Mouse (Mus musculus) ES-CJ7 (cell line): ENCODE results near the gene Sav1.
A peak's percentile ranks its signal among the peaks of the same experiment; 100 is the strongest.

ENCODE experiments used
- DNase-seq: peaks from one replicate; pipeline ENCODE4 v3.0.0; 2011; ENCODE audit warnings: low read depth, low spot score

The Sav1 gene

DNA sequence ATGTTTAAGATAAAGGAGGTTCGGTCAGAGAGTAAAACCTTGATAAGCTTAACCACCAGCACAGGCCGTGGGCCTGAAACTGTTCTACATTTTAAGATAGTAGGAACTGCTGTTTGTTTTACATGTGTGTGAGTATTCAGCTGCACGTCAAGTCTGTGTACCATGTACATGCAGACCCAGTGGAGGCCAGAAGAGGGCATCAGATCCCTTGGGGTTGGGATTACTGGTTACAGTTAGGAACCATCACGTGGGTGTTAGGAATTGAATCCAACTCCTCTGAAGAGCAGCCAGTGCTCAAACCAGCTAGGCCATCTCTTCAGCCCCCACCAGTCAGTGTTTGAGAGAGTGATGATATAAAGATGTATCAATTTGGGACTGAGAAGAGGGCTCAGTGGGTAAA is 24.3 kb downstream of the Sav1 start:
- peak; percentile 54 for DNase-seq

DNA sequence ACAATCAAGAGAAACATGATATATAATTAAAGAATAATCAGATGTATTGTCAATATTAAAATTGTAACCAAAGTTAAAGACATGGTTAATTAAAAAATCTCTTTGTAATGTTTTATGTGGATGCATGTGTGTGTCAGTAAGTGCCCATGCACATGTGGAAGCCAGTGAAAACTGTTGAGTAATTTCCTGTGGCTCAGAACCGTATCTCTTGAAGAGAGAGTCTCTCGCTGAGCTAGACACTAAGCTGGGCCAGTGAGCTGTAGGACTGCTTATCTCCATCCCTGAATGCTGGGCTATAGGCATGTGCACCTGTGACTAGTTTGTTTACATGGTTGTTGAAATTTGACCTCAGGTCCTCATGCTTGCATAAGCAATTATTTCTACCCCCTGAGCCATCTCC is 29.4 kb downstream of the Sav1 start:
- DNase-seq: no peak

DNA sequence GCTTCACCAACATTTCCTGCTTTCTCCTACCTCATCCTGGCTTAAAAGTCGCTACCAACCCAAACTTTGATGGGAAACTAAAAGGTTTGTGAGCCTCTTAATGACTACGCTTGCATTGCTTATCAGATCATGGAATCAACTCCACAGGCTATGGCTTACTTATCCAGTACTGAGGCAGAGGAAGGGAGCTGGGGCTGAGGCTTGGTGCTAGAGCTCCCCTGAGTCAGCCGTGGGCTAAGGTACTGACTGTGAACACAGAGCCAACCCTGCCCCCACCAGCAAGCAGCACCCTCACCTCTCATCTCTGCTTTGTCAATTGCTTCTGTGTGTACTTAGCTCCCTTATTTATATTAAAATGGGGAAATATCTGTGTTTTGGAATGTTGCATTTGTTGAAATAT is 39.3 kb downstream of the Sav1 start:
- DNase-seq: no peak

DNA sequence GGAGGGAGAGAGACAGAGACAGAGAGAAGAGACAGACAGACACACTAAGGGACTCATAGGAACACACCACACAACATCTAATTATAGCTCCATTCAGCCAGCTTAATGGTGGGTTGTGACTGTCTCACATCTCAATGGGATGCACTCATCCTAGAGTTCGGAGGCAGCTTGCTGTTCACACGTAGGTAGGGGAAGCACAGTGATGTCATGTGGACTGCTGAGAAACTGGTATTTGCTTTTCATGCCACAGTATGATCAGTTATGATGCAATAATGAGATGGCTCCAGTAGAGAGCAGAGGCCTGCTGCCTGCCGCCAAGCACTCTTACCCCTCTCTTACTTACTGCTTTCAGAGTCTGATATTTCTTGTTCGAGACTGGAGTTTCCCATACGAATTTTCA is 40.9 kb downstream of the Sav1 start:
- DNase-seq: no peak

DNA sequence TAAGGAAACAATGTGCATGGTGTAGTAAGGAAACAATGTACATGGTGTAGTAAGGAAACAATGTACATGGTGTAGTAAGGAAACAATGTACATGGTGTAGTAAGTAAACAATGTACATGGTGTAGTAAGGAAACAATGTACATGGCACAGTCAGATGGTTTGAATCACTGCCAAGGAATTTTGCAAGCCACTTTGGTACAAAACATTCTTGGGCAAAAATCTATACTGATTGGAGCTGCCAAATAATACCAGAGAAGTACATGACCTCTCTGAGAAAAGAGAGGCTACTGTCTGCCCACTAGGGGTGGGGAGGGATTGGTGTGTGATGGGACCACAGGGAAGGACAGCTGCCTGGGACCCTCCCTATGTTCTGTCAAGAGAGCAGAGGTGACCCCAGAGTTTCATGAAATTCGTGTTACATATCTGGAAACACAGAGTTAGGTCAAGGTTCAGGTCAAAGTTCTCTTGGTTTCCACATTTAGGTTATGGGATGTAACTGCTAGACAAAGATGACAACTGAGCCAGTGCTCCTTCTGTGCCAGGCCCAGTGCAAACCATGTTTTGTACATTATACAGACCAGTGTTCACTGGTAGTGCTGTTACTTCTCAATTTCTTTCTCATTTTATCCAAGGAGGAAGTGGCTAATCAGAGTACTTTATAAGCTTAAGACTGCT is 45.0 kb downstream of the Sav1 start:
- DNase-seq: no peak

DNA sequence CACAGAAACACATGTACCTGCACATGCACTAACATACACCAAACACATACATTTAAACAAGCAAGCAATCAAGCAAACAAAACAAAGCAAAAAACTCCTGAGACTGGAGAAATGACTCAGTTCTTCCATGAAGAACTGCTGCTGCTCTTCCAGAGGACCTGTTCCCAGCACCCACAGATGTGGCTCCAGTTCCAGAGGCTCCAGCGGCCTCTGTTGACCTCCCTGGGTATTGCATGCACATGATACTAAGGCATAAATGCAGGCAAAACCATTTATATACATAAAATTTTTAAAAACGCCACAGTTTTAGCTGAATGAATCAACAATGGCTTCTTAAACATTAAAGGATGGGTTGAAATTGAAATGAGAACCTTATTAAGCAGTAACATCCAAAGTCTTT is 47.5 kb downstream of the Sav1 start:
- DNase-seq: peak; percentile 36

DNA sequence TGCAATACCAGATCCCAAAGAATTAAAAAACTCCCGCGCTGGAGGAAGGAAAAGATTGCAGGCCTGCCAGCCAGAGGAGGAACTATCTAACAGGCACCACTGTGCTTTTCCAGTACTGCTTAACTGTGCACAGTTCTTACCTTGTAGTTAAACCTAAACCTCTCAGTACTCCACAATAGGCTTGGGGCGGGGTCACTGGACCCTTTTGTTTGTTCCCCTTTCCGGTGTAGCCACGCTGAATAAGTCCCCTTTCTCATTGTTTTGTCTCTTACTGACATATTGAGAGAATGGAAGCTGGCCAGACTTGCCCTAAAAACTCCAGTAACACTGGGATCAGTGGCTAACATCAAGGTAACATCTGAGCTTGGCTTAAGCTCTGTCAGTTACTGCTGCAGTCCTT is 49.1 kb downstream of the Sav1 start:
- peak; percentile 78 for DNase-seq

DNA sequence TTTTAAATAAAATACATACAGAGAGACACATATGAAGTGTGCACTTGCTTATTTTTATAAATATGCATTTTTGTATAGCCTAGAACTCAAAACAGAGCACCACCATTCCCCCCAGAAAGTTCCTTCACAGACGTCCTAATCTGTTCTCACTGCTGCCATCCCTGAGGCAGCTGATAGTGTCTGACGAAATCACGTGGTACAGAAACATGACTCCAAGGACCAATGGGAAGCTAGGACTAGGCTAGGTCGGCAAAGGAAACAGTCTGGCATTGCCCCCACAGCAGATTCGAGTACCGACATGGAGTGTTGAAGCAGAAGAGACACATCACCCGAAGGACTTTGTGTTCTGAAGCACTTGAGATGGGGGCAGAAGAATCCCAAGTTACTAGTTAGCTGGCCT is 60.1 kb downstream of the Sav1 start:
- peak; percentile 62 for DNase-seq

DNA sequence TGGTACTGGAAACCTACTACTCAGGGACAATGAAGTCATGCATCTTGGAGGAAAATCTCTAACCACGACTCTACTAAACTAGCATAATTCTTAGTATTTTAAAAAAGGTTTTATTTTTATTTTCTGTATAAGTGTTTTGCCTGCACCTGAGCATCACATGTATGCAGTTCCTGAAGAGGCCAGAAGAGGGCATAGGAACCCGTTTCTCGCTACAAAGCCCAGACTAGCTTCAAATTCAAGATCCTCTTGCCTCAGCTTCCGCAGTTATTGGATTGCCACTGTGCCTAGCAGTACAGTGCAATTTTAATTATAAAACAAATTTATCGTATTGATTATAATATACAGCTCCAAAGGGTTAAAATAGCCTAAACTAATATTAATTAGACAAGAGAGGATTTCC is 62.8 kb downstream of the Sav1 start:
- peak; percentile 48 for DNase-seq

DNA sequence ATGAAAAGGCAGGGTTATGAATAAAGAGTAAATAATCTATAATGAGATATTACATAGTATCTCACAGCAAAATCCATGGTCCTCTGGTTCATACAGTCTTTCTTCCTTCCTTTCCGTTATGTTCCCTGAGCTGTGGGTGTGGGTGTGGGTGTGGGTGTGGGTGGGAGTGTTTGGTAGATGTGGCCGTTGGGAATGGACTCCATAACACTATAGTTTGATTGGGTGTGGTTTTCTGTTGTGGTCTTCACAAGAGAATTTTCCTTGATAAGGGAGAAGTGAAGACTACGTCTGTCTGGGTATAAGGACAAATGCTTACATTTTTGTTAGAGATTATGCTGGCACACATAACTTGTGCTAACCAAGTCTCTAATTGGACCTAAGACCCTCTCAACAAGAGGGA is 63.2 kb downstream of the Sav1 start:
- no peak for DNase-seq

DNA sequence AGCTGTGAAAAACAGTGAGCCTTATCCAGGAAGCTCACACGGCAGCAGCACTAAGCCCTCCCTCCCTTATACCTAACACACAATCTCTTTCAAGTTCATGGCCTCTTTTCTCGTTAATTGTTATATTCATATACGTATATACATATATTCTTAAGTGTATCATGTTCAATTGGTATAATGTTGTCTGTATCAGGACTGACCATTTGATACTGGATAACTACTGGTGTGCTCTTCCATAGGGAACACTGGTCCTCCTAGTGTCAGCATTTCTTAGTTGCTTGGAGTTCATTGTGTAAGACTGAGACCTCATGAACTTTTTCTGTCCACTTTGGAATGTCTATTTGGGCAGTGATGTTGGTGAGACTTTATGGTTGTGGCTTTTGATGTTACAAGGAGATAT is 63.7 kb downstream of the Sav1 start:
- no peak for DNase-seq

DNA sequence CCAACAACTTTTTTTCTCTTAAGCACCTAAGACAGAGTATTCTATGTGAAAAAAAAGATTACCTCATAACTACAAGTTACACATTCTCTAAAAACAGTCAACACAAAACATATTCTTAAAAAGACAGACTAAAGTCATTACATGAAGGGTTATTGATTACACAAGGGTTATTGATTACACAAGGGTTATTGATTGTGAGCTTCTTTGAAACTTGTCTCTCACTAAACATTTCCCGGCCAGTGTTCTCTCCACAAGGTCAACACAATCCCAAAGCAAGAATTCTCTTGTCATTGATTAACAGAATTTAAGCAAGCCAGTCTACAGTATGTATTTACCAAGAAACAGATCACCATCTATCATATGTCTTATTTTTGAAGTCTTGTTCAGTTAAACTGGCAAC is 64.7 kb downstream of the Sav1 start:
- DNase-seq: no peak

DNA sequence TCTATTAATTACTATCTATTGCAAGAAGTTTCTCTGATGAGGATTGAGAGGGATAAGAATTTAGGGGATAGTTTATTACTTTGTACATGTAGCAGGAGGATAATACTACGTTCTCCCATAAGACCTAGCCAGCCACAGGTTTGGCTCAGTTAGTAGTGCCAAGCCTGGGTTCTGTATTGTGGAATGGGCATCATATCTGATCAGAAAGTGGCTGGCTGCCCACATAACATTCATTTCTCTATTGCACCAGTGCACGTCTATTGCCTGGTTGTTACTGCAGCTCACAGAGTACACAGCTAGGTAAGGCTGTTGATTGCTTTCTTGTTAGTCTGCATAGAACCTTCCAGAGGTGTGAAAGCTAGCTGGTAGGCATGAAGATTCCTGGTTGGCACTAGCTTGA is 68.9 kb downstream of the Sav1 start:
- no peak for DNase-seq
